Mouse (Mus musculus) heart, embryonic 12.5 days (tissue): ENCODE data around the gene Lcn4. TPM values are rescaled to one million over a fixed set of nuclear protein-coding genes. Genes with fewer than 3 reads are reported as not detected.
A peak's percentile ranks its signal among the peaks of the same experiment; 100 is the strongest.

Experiments used
- ATAC-seq: fragments of 200-750 bp; cut with Nextera tagmentation; 2 replicates; pipeline ENCODE4 v1.8.0; 2017; ENCODE audit warnings: moderate TSS enrichment, moderate library complexity; ENCODE audit not compliant: insufficient number of reproducible peaks, low FRiP score
- H3K27ac ChIP-seq: fragments of 300-500 bp; sonication (generic); 2 replicates; pipeline ENCODE4 v1.5.1; 2016; ENCODE audit warnings: mild to moderate bottlenecking, moderate library complexity; ENCODE audit not compliant: poor library complexity, severe bottlenecking
- H3K27me3 ChIP-seq: fragments of 300-500 bp; sonication (generic); replicated peaks from 2 replicates; pipeline ENCODE4 v1.6.1; 2016; ENCODE audit warnings: mild to moderate bottlenecking, moderate library complexity
- H3K36me3 ChIP-seq: fragments of 300-500 bp; sonication (generic); 2 replicates; pipeline ENCODE4 v1.6.1; 2016; ENCODE audit warnings: mild to moderate bottlenecking, moderate library complexity
- H3K4me1 ChIP-seq: fragments of 300-500 bp; sonication (generic); replicated peaks from 2 replicates; pipeline ENCODE4 v1.6.1; 2016; ENCODE audit warnings: mild to moderate bottlenecking
- H3K4me2 ChIP-seq: fragments of 300-500 bp; sonication (generic); 2 replicates; pipeline ENCODE4 v1.6.1; 2016; ENCODE audit warnings: mild to moderate bottlenecking, moderate library complexity
- H3K4me3 ChIP-seq: fragments of 300-500 bp; sonication (generic); 2 replicates; pipeline ENCODE4 v1.5.1; 2016; ENCODE audit warnings: mild to moderate bottlenecking
- H3K9ac ChIP-seq: fragments of 300-500 bp; sonication (generic); 2 replicates; pipeline ENCODE4 v1.6.1; 2016; ENCODE audit warnings: mild to moderate bottlenecking, moderate library complexity
- H3K9me3 ChIP-seq: fragments of 300-500 bp; sonication (generic); replicated peaks from 2 replicates; pipeline ENCODE4 v1.6.1; 2016; ENCODE audit warnings: mild to moderate bottlenecking, moderate library complexity
- WGBS: fragments of 180-500 bp; shearing (Covaris S2); methylation state at CpG from one replicate; pipeline ENCODE4 v1.1.7; 2016; 5-methylcytosine and 5-hydroxymethylcytosine counted together
- polyA plus RNA-seq: library from polyadenylated mRNA; unstranded; fragments of >200 nt; fragmentation: Nextera tagmentation; extraction: Ambion mirVana; gene quantifications from 2 replicates; pipeline ENCODE4 v1.2.1, GENCODE M21; 2016

Lcn4 gene
- polyA plus RNA-seq, 1 experiment from 2014 or later, result not detected

- H3K4me2 ChIP-seq, result no peak overlapping the region
- H3K27ac ChIP-seq, result no peak overlapping the region
- H3K4me3 ChIP-seq, result no peak overlapping the region
- H3K9ac ChIP-seq, result no peak overlapping the region
- no peaks in the 10 kb centered on the region for H3K9me3 ChIP-seq
- 56% methylated on average over 2 of the region's 2 CpGs for WGBS
- no peaks in the 10 kb centered on the region for H3K36me3 ChIP-seq
- no peak for ATAC-seq
- no peaks in the 10 kb centered on the region for H3K27me3 ChIP-seq
- H3K4me1 ChIP-seq, result peaks cover 5% of the 10 kb centered on the region
Measured at GRCm38 (mm10) chr2:26643942-26644341, 27.1 kb downstream of the Lcn4 start.

GRCm38 (mm10) chr2:26641006-26641647, 30.0 kb downstream of the Lcn4 start:
- Histone ChIP-seq H3K27ac (no peak overlapping the region), H3K36me3 (peaks cover 27% of the 10 kb centered on the region), H3K9me3 (no peaks in the 10 kb centered on the region), H3K4me2 (no peak overlapping the region), H3K4me1 (peaks cover 24% of the 10 kb centered on the region), H3K9ac (no peak overlapping the region), H3K27me3 (no peaks in the 10 kb centered on the region), H3K4me3 (no peak overlapping the region)
- 61% methylated on average over 7 of the region's 7 CpGs for WGBS
- no peak for ATAC-seq

- peaks cover 27% of the 10 kb centered on the region for H3K4me1 ChIP-seq
- H3K27ac ChIP-seq, result peak overlapping the region; percentile 78
- H3K27me3 ChIP-seq, result no peaks in the 10 kb centered on the region
- peak overlapping the region; percentile 99 for H3K4me3 ChIP-seq
- peak overlapping the region; percentile 77 for H3K4me2 ChIP-seq
- ATAC-seq, result peak; percentile 84
- no peaks in the 10 kb centered on the region for H3K9me3 ChIP-seq
- 4% methylated on average over 49 of the region's 49 CpGs for whole genome bisulfite sequencing
- H3K9ac ChIP-seq, result peak overlapping the region; percentile 99
- peaks cover 37% of the 10 kb centered on the region for H3K36me3 ChIP-seq
Measured at GRCm38 (mm10) chr2:26639838-26640830, 30.9 kb downstream of the Lcn4 start.

- Histone ChIP-seq H3K4me3 (peak overlapping the region; percentile 99), H3K36me3 (peaks cover 46% of the 10 kb centered on the region), H3K4me1 (peaks cover 30% of the 10 kb centered on the region), H3K9ac (peak overlapping the region; percentile 99), H3K9me3 (no peaks in the 10 kb centered on the region), H3K27me3 (no peaks in the 10 kb centered on the region), H3K27ac (no peak overlapping the region), H3K4me2 (peak overlapping the region; percentile 77)
- WGBS, result 8% methylated on average over 8 of the region's 8 CpGs
- ATAC-seq, result no peak
Measured at GRCm38 (mm10) chr2:26639083-26639482, 32.0 kb downstream of the Lcn4 start.

- Histone ChIP-seq H3K36me3 (peaks cover 46% of the 10 kb centered on the region), H3K27me3 (no peaks in the 10 kb centered on the region), H3K4me3 (peak overlapping the region; percentile 99), H3K9me3 (no peaks in the 10 kb centered on the region), H3K27ac (no peak overlapping the region), H3K4me1 (peaks cover 30% of the 10 kb centered on the region), H3K9ac (peak overlapping the region; percentile 99), H3K4me2 (peak overlapping the region; percentile 77)
- ATAC-seq, result no peak
- WGBS, result 79% methylated on average over 5 of the region's 5 CpGs
Measured at GRCm38 (mm10) chr2:26638572-26638971, 32.5 kb downstream of the Lcn4 start.

- no peaks in the 10 kb centered on the region for H3K27me3 ChIP-seq
- no peak for ATAC-seq
- 74% methylated on average over 5 of the region's 5 CpGs for WGBS
- no peaks in the 10 kb centered on the region for H3K9me3 ChIP-seq
- peaks cover 46% of the 10 kb centered on the region for H3K36me3 ChIP-seq
- H3K9ac ChIP-seq, result peak overlapping the region; percentile 0; the same call in 1 of the 2 replicates
- H3K4me3 ChIP-seq, result peak overlapping the region; percentile 99
- no peak overlapping the region for H3K27ac ChIP-seq
- H3K4me2 ChIP-seq, result peak overlapping the region; percentile 77
- H3K4me1 ChIP-seq, result peaks cover 30% of the 10 kb centered on the region
Measured at GRCm38 (mm10) chr2:26638039-26638438, 33.0 kb downstream of the Lcn4 start.

GRCm38 (mm10) chr2:26637316-26637932, 33.7 kb downstream of the Lcn4 start:
- peak overlapping the region; percentile 8; the same call in 1 of the 2 replicates for H3K9ac ChIP-seq
- H3K27me3 ChIP-seq, result no peaks in the 10 kb centered on the region
- no peak overlapping the region for H3K4me3 ChIP-seq
- ATAC-seq, result no peak
- no peaks in the 10 kb centered on the region for H3K9me3 ChIP-seq
- H3K4me2 ChIP-seq, result peak overlapping the region; percentile 77; the same call in 1 of the 2 replicates
- no peak overlapping the region for H3K27ac ChIP-seq
- WGBS, result 80% methylated on average over 4 of the region's 4 CpGs
- peaks cover 30% of the 10 kb centered on the region for H3K4me1 ChIP-seq
- peaks cover 46% of the 10 kb centered on the region for H3K36me3 ChIP-seq

- Histone ChIP-seq H3K27me3 (no peaks in the 10 kb centered on the region), H3K9me3 (no peaks in the 10 kb centered on the region), H3K9ac (no peak overlapping the region), H3K4me1 (peaks cover 30% of the 10 kb centered on the region), H3K4me2 (no peak overlapping the region), H3K27ac (no peak overlapping the region), H3K4me3 (no peak overlapping the region), H3K36me3 (peaks cover 46% of the 10 kb centered on the region)
- ATAC-seq, result no peak
- WGBS, result 70% methylated on average over 2 of the region's 2 CpGs
Measured at GRCm38 (mm10) chr2:26636325-26636635, 34.8 kb downstream of the Lcn4 start.

GRCm38 (mm10) chr2:26635489-26636324, 35.4 kb downstream of the Lcn4 start:
- WGBS, result 71% methylated on average over 21 of the region's 21 CpGs
- H3K27ac ChIP-seq, result no peak overlapping the region

GRCm38 (mm10) chr2:26634629-26635488, 36.2 kb downstream of the Lcn4 start:
- Histone ChIP-seq H3K27me3 (no peaks in the 10 kb centered on the region), H3K4me2 (no peak overlapping the region), H3K9me3 (no peaks in the 10 kb centered on the region), H3K4me3 (no peak overlapping the region), H3K36me3 (peaks cover 46% of the 10 kb centered on the region), H3K27ac (no peak overlapping the region), H3K9ac (no peak overlapping the region), H3K4me1 (peaks cover 30% of the 10 kb centered on the region)
- WGBS, result 59% methylated on average over 12 of the region's 12 CpGs
- ATAC-seq, result no peak

More at GRCm38 (mm10) chr2:26635489-26636324, 35.4 kb downstream of the Lcn4 start:
- no peak overlapping the region for H3K9ac ChIP-seq
- H3K4me2 ChIP-seq, result no peak overlapping the region
- ATAC-seq, result no peak
- no peaks in the 10 kb centered on the region for H3K9me3 ChIP-seq
- no peak overlapping the region for H3K4me3 ChIP-seq
- H3K4me1 ChIP-seq, result peaks cover 30% of the 10 kb centered on the region
- peaks cover 46% of the 10 kb centered on the region for H3K36me3 ChIP-seq
- no peaks in the 10 kb centered on the region for H3K27me3 ChIP-seq
